Mouse (Mus musculus): ENCODE results near the gene Crot. TPM values are rescaled to one million over a fixed set of nuclear protein-coding genes. Genes with fewer than 3 reads are reported as not detected.

Crot gene
- total and polyA plus RNA-seq, 3 experiments = 9.4 to 148 (median 9.8) TPM

GRCm38 (mm10) chr5:8974721-8975120 is 22.4 kb downstream of the Crot start:
- no peaks in the 10 kb centered on the region for H3K4me1 ChIP-seq (ENCODE audit: control insufficient read depth in 1 of 2, insufficient read depth in 2 of 2, low read length in 2 of 2)
- H3K9me3 ChIP-seq (replicated peaks; ENCODE audit: insufficient read depth, low read length) = no peaks in the 10 kb centered on the region
- peaks cover 0 to 11% of the 10 kb centered on the region in 2 experiments; a peak in 2 of 4 replicates for H3K36me3 ChIP-seq (ENCODE audit: control insufficient read depth in 1 of 2, insufficient read depth in 2 of 2, low read length in 2 of 2)
- no peak overlapping the region for H3K9ac ChIP-seq (ENCODE audit: control insufficient read depth, low read depth, low read length, poor library complexity, severe bottlenecking)
- H3K4me3 ChIP-seq (ENCODE audit: control insufficient read depth in 1 of 2, insufficient read depth in 1 of 2, low read depth in 2 of 2, low read length in 2 of 2) = no peak overlapping the region
- H3K79me2 ChIP-seq (ENCODE audit: control insufficient read depth, insufficient read depth, low read length, poor library complexity) = no peaks in the 10 kb centered on the region
- H3K27me3 ChIP-seq (ENCODE audit: control insufficient read depth in 1 of 2, insufficient read depth in 2 of 2, low read length in 2 of 2) = no peaks in the 10 kb centered on the region
- TF ChIP-seq BHLHE40 (IDR thresholded peaks at IDR 0.05; ENCODE audit: borderline replicate concordance, low read depth, low read length) = no peak
- no peak for TF ChIP-seq ZNF384 (IDR thresholded peaks at IDR 0.05; ENCODE audit: low read depth, low read length)
- TF ChIP-seq RAD21 (IDR thresholded peaks at IDR 0.05; ENCODE audit: low read depth, low read length) = no peak
- no peak for TF ChIP-seq SIN3A (IDR thresholded peaks at IDR 0.05; ENCODE audit: low read length)
- no peak for TF ChIP-seq MAZ (IDR thresholded peaks at IDR 0.05; ENCODE audit: low read depth, low read length)
- no peak for TF ChIP-seq MYC (IDR thresholded peaks at IDR 0.05; ENCODE audit: low read depth, low read length)
- no peak for TF ChIP-seq ZKSCAN1 (IDR thresholded peaks at IDR 0.05; ENCODE audit: low read depth, low read length)
- H3K27ac ChIP-seq (ENCODE audit: control insufficient read depth, low read depth, low read length) = no peak overlapping the region
- no peak for DNase-seq (ENCODE audit: low read depth, low spot score)

- Histone ChIP-seq H3K79me2 (ENCODE audit: control insufficient read depth, insufficient read depth, low read length, poor library complexity) (no peaks in the 10 kb centered on the region), H3K9ac (ENCODE audit: control insufficient read depth, low read depth, low read length, poor library complexity, severe bottlenecking) (no peak overlapping the region), H3K27me3 (ENCODE audit: control insufficient read depth in 1 of 2, insufficient read depth in 2 of 2, low read length in 2 of 2) (no peaks in the 10 kb centered on the region), H3K4me1 (ENCODE audit: control insufficient read depth in 1 of 2, insufficient read depth in 2 of 2, low read length in 2 of 2) (no peaks in the 10 kb centered on the region), H3K36me3 (ENCODE audit: control insufficient read depth in 1 of 2, insufficient read depth in 2 of 2, low read length in 2 of 2) (peaks cover 0 to 12% of the 10 kb centered on the region in 2 experiments; a peak in 2 of 4 replicates), H3K27ac (ENCODE audit: control insufficient read depth, low read depth, low read length) (no peak overlapping the region), H3K4me3 (ENCODE audit: control insufficient read depth in 1 of 2, insufficient read depth in 1 of 2, low read depth in 2 of 2, low read length in 2 of 2) (no peak overlapping the region), H3K9me3 (replicated peaks; ENCODE audit: insufficient read depth, low read length) (no peaks in the 10 kb centered on the region)
- DNase-seq (ENCODE audit: low read depth, low spot score) = no peak
- TF ChIP-seq EP300 (IDR thresholded peaks at IDR 0.05; ENCODE audit: low read depth in 1 of 2, low read length in 2 of 2) (no peak), UBTF (IDR thresholded peaks at IDR 0.05; ENCODE audit: borderline replicate concordance, insufficient read depth, low read depth, low read length) (no peak), ZNF384 (IDR thresholded peaks at IDR 0.05; ENCODE audit: low read depth, low read length) (no peak), USF1 (IDR thresholded peaks at IDR 0.05; ENCODE audit: low read depth, low read length) (no peak), KAT2A (conservative IDR thresholded peaks at IDR 0.05; ENCODE audit: low read depth, low read length) (no peak), CHD1 (IDR thresholded peaks at IDR 0.05; ENCODE audit: low read depth, low read length) (no peak), HCFC1 (IDR thresholded peaks at IDR 0.05; ENCODE audit: low read depth, low read length) (no peak), ZMIZ1 (IDR thresholded peaks at IDR 0.05; ENCODE audit: low read depth, low read length) (no peak), USF2 (IDR thresholded peaks at IDR 0.05; ENCODE audit: borderline replicate concordance in 1 of 2, insufficient read depth in 1 of 2, low read depth in 1 of 2, low read length in 2 of 2) (no peak), CTCF (IDR thresholded peaks at IDR 0.05 in 2 of 3, conservative IDR thresholded peaks at IDR 0.05 in 1 of 3; ENCODE audit: control insufficient read depth in 1 of 3, insufficient read depth in 1 of 3, low read depth in 2 of 3, low read length in 3 of 3, poor library complexity in 1 of 3, severe bottlenecking in 1 of 3) (no peak), RCOR1 (IDR thresholded peaks at IDR 0.05; ENCODE audit: low read depth, low read length) (no peak)
Observed at GRCm38 (mm10) chr5:8972355-8972754, 24.8 kb downstream of the Crot start.

All from MEL (cell line).